Mouse (Mus musculus) left cerebral cortex, adult 2 months (tissue): Measurements from ENCODE around the gene Pnmal2. TPM values are rescaled to one million over a fixed set of nuclear protein-coding genes. Genes with fewer than 3 reads are reported as not detected.

ENCODE experiments used
- DNase-seq, 2 experiments: peaks; one replicate each; pipeline ENCODE4 v3.0.0; 2021 to 2022; ENCODE audit warnings: low spot score in 2 of 2, mixed read lengths in 1 of 2; ENCODE audit errors: extremely low spot score in 1 of 2
- H3K27ac ChIP-seq: fragments of 200-600 bp; 2 replicates; pipeline ENCODE4 v1.8.1; 2022
- H3K4me3 ChIP-seq: fragments of 200-600 bp; 2 replicates; pipeline ENCODE4 v1.8.1; 2022
- CTCF ChIP-seq: fragments of 200-600 bp; IDR thresholded peaks from 2 replicates; pipeline ENCODE4 v1.8.1; 2022; ENCODE audit warnings: antibody characterized with exemption, mild to moderate bottlenecking, moderate library complexity
- intact Hi-C: fragments of 180-260 bp; cut with DNase I; formaldehyde crosslinking; loops from one replicate; pipeline ENCODE4 v1.15.1; 2025
- total RNA-seq, 2 experiments: library from RNA; stranded (reverse); gene quantifications; 2 replicates each; pipeline ENCODE4 v1.2.3; 2021

The Pnmal2 gene
- total RNA-seq, 2 experiments from 2014 or later: 304 to 311 TPM

GRCm38 (mm10) chr7:16908859-16909258 lies 35.6 kb upstream of the Pnmal2 start:
- DNase-seq: no peak
- no peak overlapping the region for H3K4me3 ChIP-seq
- TF ChIP-seq CTCF: no peak
- intact Hi-C loops: no loop called here
- H3K27ac ChIP-seq: no peak overlapping the region

DNA sequence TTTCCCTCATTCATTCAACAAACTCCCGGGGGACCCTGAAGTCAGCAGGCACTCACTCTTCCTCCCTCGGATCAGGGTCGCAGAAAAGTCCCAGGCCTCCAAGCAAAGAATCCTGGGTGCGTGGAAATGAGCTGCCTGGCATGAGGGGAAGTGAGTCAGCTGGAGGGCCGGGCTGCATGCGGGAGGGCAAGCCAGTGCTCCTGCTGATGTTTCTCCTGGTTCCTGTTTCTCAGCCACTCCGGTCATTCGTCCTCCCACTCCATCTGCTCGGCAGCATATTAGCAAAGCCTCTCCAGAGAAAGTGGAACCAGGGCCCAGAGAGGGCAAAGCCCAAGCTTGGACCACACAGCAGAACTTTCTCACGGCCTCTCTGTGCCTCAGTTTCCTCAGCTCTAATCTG lies 34.6 kb upstream of the Pnmal2 start:
- intact Hi-C loops: loop anchor here (5.0 kb wide), 1 partner anchor 163 kb away; no protein-coding TSS in a partner anchor
- H3K4me3 ChIP-seq: no peak overlapping the region
- TF ChIP-seq CTCF: no peak

GRCm38 (mm10) chr7:16911904-16912303 lies 32.6 kb upstream of the Pnmal2 start:
- intact Hi-C loops: loop anchor here (5.0 kb wide), 1 partner anchor 165 kb away; no protein-coding TSS in a partner anchor
- TF ChIP-seq CTCF: no peak
- DNase-seq: no peak
- H3K4me3 ChIP-seq: no peak overlapping the region
- H3K27ac ChIP-seq: no peak overlapping the region

More for the DNA sequence above, 34.6 kb upstream of the Pnmal2 start:
- H3K27ac ChIP-seq: no peak overlapping the region
- DNase-seq: no peak

DNA sequence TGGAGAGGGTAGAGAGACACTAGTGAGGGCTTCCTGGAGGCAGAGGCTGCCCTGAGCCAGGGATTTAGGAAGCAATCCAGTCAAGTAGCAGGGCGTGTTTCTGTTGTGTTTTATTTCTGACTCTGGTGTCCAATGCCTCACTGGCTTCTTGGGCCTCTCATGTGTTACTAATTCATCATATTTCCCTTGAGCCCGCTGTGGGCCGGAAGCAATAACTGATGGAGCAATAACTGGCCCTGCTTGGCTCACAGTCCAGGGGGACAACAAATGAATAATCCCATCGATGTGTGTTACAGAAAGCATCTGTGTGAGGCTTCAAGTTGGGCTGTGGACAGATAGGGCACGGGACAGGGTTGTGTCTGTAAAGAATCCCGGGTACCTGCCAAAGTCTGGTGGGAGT lies 32.1 kb upstream of the Pnmal2 start:
- no peak for TF ChIP-seq CTCF
- H3K27ac ChIP-seq: no peak overlapping the region
- no peak overlapping the region for H3K4me3 ChIP-seq
- DNase-seq: no peak
- intact Hi-C loops: loop anchor here (5.0 kb wide), 1 partner anchor 165 kb away; no protein-coding TSS in a partner anchor

DNA sequence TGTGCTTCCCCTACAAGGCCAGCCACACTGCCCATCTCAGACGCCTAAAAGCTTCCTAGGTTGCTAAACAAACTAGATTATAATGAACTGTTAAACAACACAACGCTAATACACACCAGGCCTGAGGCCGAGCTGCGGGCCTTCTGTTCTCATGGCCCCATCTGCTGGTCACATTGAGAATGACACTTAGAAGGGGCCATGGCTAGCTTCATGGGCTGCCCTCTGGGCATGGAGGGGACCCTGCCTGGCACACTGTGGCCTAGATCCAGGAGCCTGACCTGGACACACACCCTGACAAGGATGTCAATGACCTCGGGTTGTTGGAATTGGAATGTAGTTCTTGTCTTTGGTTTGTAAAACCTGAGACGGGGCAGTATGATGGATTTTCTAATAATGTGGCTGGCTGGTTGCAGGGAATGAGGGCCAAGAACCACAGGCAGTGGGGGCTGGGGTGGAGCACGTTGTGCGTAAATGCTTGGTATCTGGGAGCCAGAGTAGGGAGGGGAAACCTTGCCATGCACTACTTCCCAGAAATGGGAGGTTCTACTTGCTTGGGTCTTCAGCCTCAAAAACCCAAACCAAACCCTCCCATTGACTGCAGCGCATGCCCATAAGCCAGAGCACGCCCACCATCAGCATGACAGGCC lies 30.6 kb upstream of the Pnmal2 start:
- peak; percentile 73 to 79 for DNase-seq
- H3K27ac ChIP-seq: no peak overlapping the region
- peak; percentile 92 for TF ChIP-seq CTCF
- H3K4me3 ChIP-seq: no peak overlapping the region
- intact Hi-C loops: loop anchor here (1.0 to 5.0 kb wide), 2 partner anchors 19 to 167 kb away; no protein-coding TSS in a partner anchor

- DNase-seq: no peak
- H3K4me3 ChIP-seq: no peak overlapping the region
- intact Hi-C loops: loop anchor here (5.0 kb wide), 1 partner anchor 167 kb away; no protein-coding TSS in a partner anchor
- no peak overlapping the region for H3K27ac ChIP-seq
- no peak for TF ChIP-seq CTCF
These were observed 29.8 kb upstream of the Pnmal2 start for GRCm38 (mm10) chr7:16914453-16915343.

DNA sequence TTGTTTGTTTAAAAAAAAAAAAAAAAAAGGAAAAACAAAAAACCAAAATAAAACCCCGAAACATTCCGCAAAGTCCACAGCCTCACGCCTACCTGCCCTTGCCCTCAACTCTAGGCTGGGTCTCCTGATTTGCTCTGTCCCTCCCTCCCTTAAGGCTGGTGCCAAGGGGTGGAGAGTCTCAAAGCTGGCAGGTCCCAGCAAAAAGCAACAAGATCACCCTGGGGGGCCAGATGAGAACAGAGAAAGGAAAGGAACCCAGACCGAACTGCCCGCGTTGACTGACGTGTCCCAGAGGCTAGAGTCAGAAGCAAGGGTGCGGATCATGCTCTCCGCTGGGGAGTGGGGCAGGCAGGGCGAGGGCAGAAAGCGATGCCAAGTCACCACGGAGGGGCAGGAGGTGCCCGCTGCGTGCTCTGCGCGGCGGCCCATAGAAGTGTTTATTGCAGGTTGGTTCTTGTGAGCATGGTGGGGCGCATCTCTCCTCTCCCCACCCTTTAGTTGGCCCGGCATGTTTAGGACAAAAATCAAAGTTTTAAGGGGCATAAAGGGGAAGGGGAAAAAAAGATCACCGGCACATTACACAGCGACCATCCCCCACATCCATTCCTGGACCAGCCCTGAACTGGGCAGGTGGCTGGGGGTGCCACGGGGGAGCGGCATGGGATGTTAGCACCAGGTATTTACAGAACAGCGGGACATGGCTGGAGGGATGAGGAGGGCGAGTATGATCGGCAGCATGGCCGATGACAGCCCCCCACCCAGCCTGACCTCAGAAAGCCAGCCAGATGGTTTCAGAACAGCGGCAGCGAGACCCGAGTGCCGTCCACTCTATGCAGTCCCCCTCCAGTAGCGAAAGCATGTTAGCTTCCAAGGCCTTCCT lies 28.8 kb upstream of the Pnmal2 start:
- DNase-seq: no peak
- intact Hi-C loops: no loop called here
- Histone ChIP-seq H3K4me3 (no peak overlapping the region), H3K27ac (no peak overlapping the region)
- no peak for TF ChIP-seq CTCF

GRCm38 (mm10) chr7:16916342-16917265 lies 27.9 kb upstream of the Pnmal2 start:
- intact Hi-C loops: no loop called here
- Histone ChIP-seq H3K4me3 (no peak overlapping the region), H3K27ac (peak overlapping the region; percentile 69; the same call in 1 of the 2 replicates)
- TF ChIP-seq CTCF: no peak; the same call in 1 of the 2 replicates
- DNase-seq: no peak

- Histone ChIP-seq H3K4me3 (no peak overlapping the region), H3K27ac (peak overlapping the region; percentile 69)
- no peak for DNase-seq
- no peak for TF ChIP-seq CTCF
- intact Hi-C loops: no loop called here
These were observed 27.0 kb upstream of the Pnmal2 start for GRCm38 (mm10) chr7:16917447-16917846.

DNA sequence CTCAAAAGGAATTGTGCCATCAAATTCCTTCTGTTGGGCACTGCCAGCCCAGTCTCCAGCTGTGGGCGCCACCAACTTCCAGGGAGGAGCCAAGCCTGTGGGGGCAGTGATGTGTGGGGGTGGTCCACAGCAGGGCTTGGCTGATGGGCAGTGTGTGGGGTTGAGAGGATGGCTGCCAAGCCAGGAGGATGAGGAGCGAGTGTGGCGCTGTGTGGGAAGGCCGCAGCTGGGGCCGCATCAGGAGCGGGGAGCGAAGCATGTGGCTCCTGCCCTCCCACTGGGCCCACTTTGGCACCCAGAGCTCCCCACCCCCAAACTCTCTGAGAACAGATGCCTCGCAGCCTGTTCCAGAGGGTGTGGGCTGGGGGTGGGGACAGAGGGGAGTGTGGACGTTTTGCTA lies 26.5 kb upstream of the Pnmal2 start:
- intact Hi-C loops: no loop called here

More for the DNA sequence above, 26.5 kb upstream of the Pnmal2 start:
- H3K4me3 ChIP-seq: no peak overlapping the region
- peak overlapping the region; percentile 69 for H3K27ac ChIP-seq
- DNase-seq: peak; percentile 68 to 79
- TF ChIP-seq CTCF: no peak; the same call in 1 of the 2 replicates
